Mouse (Mus musculus): Measurements from ENCODE around the gene Cry2. TPM values are rescaled to one million over a fixed set of nuclear protein-coding genes. Genes with fewer than 3 reads are reported as not detected.
A peak's percentile ranks its signal among the peaks of the same experiment; 100 is the strongest.

Cry2 gene
- polyA plus RNA-seq, 1 experiment from 2014 or later: 25.7 TPM

DNA sequence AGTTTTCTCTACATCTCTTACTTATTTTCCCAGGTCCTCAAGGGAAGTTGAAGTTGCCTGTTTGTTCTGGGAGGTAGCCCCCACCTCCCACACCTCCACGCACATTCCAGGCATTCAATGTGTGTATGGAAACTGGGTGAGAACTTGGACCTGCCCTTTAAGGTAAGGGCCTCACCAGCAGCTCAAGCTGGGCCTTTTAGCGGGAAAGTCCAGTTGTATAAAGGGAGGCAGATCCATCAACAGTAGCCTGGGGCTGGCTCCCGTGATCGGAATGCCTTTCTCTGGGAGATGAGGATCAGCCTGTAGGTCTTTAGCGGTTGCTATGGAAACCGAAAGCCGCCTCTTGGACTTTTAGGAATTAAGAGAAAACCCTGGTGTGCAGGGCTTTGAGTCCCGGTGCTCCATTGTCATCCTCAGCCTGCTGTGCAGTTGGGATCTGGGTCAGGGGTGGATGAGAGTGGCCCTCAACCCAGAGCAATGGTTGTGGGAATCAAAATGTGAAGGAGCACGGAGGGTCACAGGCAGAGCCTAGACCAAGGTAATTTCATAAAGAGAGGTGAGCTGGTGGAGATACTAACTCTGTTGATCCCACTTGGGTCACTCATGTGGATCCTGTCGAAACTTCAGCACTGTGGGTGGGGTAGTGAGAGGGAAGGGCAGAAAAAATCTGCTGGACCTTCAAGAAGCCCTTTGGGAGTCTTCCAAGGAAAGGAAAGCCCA, 61.7 kb downstream of the Cry2 start:
- WGBS: 18% methylated on average over 10 of the region's 10 CpGs
- no peak for ATAC-seq (ENCODE audit: borderline replicate concordance, extremely low read depth, low FRiP score, low TSS enrichment)
- Histone ChIP-seq H3K27ac (peak overlapping the region; percentile 95), H3K9me3 (no peaks in the 10 kb centered on the region), H3K4me2 (peak overlapping the region; percentile 60; the same call in 1 of the 2 replicates), H3K36me3 (no peaks in the 10 kb centered on the region), H3K9ac (no peak overlapping the region), H3K4me1 (peaks cover 55% of the 10 kb centered on the region), H3K4me3 (no peak overlapping the region), H3K27me3 (peaks cover 35% of the 10 kb centered on the region)

DNA sequence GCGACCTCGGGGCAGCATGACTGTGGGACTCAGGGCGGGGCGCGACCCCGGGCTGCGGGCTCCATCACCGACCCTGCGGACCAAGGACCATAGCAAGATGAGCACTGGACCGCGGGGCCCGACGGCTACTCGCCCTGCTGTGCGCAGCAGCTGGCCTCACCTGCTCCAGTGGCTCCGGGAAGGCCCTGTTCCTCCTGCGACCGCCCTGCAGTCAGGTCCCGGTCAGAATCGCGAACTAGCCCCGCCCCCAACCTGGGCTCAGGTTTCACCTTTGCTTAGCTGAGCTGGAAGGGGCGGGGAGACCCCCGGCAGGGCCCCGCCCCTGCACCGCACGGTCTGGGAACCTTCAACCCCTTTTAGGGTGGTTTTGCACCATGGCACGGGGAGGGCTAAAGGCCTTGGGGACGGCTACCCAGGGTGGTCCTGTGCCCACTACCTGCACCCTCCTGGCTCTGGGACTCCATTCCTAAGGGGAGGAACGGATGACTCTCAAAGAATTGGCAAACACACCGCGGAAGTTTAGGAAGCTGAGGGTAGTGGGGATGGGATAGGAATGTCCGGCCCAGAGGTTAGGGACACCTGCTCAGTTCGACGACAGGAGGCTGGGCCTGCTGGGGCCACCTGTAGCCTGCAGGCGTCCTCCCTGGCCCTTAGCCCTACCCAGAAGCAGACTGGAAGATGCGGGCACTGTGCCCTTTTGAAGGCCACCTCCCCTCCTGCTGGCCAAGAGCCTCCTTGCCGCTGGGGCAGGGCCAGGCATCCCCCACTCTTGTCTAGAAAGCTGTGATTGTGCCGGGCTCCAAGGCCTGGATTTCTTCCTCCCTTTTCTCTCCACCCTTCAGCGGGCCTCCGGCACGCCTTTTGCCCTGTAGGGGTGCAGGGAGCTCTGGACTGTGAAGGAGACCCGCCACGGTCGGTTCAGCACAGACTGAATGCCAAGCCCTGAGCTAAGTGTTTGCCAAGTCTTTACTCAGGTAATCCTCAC, 62.7 kb downstream of the Cry2 start:
- peak; percentile 19 for ATAC-seq (ENCODE audit: borderline replicate concordance, extremely low read depth, low FRiP score, low TSS enrichment)

GRCm38 (mm10) chr2:92370375-92370774, 63.5 kb downstream of the Cry2 start:
- Histone ChIP-seq H3K4me3 (peak overlapping the region; percentile 44), H3K9ac (peak overlapping the region; percentile 36), H3K4me1 (peaks cover 44% of the 10 kb centered on the region), H3K36me3 (no peaks in the 10 kb centered on the region), H3K27ac (peak overlapping the region; percentile 95), H3K27me3 (peaks cover 35% of the 10 kb centered on the region), H3K4me2 (peak overlapping the region; percentile 60), H3K9me3 (no peaks in the 10 kb centered on the region)
- ATAC-seq (ENCODE audit: borderline replicate concordance, extremely low read depth, low FRiP score, low TSS enrichment): no peak
- WGBS: 6% methylated on average over 18 of the region's 19 CpGs

More for the DNA sequence above, 62.7 kb downstream of the Cry2 start:
- Histone ChIP-seq H3K36me3 (no peaks in the 10 kb centered on the region), H3K4me1 (peaks cover 50% of the 10 kb centered on the region), H3K27ac (peak overlapping the region; percentile 95), H3K27me3 (peaks cover 35% of the 10 kb centered on the region), H3K9ac (peak overlapping the region; percentile 36), H3K9me3 (no peaks in the 10 kb centered on the region), H3K4me3 (peak overlapping the region; percentile 44), H3K4me2 (peak overlapping the region; percentile 60)
- 4% methylated on average over 45 of the region's 45 CpGs for WGBS

DNA sequence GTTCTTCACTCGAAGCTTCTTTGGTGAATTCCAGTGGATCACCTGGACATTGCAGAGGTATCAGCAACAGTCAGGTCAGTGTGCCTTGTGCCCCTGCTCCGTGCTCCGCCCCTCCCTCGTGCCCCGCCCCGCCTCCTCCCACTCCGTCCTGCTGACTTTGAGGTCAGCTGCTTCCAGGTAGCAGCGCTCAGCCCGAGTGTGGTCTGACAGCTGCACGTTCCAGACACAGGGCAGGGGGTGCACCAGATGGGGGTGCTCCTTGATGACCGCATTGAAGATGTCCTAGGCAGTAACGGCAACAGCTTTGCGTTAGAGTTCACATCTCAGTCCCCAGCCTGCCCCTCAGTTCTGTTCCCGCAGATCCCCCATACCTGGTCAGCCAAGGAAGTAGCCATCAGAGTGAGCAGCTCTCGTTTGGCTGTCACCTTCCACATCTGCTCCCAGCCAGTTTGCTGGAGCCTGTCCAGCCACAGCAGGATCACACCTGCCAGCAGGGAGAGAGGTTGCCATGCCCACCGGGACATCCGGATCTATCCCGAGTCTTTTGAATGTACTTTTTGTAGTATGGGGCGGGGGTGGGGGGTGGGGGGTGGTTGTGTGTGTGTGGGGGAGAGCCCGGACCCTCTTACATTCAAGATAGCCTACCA, 66.3 kb downstream of the Cry2 start:
- peaks cover 26% of the 10 kb centered on the region for H3K4me1 ChIP-seq
- no peaks in the 10 kb centered on the region for H3K9me3 ChIP-seq
- no peak overlapping the region for H3K4me3 ChIP-seq
- no peak overlapping the region for H3K4me2 ChIP-seq
- H3K27me3 ChIP-seq: peaks cover 35% of the 10 kb centered on the region
- H3K9ac ChIP-seq: no peak overlapping the region
- H3K36me3 ChIP-seq: peaks cover 7% of the 10 kb centered on the region; the same call in 1 of the 2 replicates
- WGBS: 23% methylated on average over 20 of the region's 20 CpGs
- H3K27ac ChIP-seq: no peak overlapping the region
- no peak for ATAC-seq (ENCODE audit: borderline replicate concordance, extremely low read depth, low FRiP score, low TSS enrichment)

- no peak overlapping the region for H3K27ac ChIP-seq
- H3K27me3 ChIP-seq: peaks cover 18% of the 10 kb centered on the region
- H3K36me3 ChIP-seq: peaks cover 17% of the 10 kb centered on the region; the same call in 1 of the 2 replicates
- 85% methylated on average over 10 of the region's 10 CpGs for WGBS
- no peak overlapping the region for H3K4me3 ChIP-seq
- H3K4me1 ChIP-seq: peaks cover 10% of the 10 kb centered on the region
- no peak for ATAC-seq (ENCODE audit: borderline replicate concordance, extremely low read depth, low FRiP score, low TSS enrichment)
- H3K4me2 ChIP-seq: no peak overlapping the region
- H3K9ac ChIP-seq: no peak overlapping the region
- no peaks in the 10 kb centered on the region for H3K9me3 ChIP-seq
These were observed 68.3 kb downstream of the Cry2 start for GRCm38 (mm10) chr2:92365568-92365967.

GRCm38 (mm10) chr2:92364086-92364485, 69.8 kb downstream of the Cry2 start:
- no peak overlapping the region for H3K4me2 ChIP-seq
- H3K27ac ChIP-seq: no peak overlapping the region
- WGBS: 88% methylated on average over 4 of the region's 4 CpGs
- no peaks in the 10 kb centered on the region for H3K9me3 ChIP-seq
- no peak for ATAC-seq (ENCODE audit: borderline replicate concordance, extremely low read depth, low FRiP score, low TSS enrichment)
- H3K4me3 ChIP-seq: no peak overlapping the region
- H3K4me1 ChIP-seq: peaks cover 3% of the 10 kb centered on the region; the same call in 1 of the 2 replicates
- H3K27me3 ChIP-seq: peaks cover 3% of the 10 kb centered on the region; the same call in 1 of the 2 replicates
- no peak overlapping the region for H3K9ac ChIP-seq
- H3K36me3 ChIP-seq: peaks cover 32% of the 10 kb centered on the region

GRCm38 (mm10) chr2:92362571-92363228, 71.1 kb downstream of the Cry2 start:
- no peak overlapping the region for H3K9ac ChIP-seq
- H3K9me3 ChIP-seq: no peaks in the 10 kb centered on the region
- H3K27me3 ChIP-seq: no peaks in the 10 kb centered on the region
- no peak overlapping the region for H3K4me2 ChIP-seq
- 87% methylated on average over 6 of the region's 6 CpGs for WGBS
- H3K4me1 ChIP-seq: peaks cover 3% of the 10 kb centered on the region; the same call in 1 of the 2 replicates
- no peak for ATAC-seq (ENCODE audit: borderline replicate concordance, extremely low read depth, low FRiP score, low TSS enrichment)
- peaks cover 45% of the 10 kb centered on the region for H3K36me3 ChIP-seq
- no peak overlapping the region for H3K4me3 ChIP-seq
- no peak overlapping the region for H3K27ac ChIP-seq

GRCm38 (mm10) chr2:92361795-92362194, 72.0 kb downstream of the Cry2 start:
- ATAC-seq (ENCODE audit: borderline replicate concordance, extremely low read depth, low FRiP score, low TSS enrichment): no peak
- H3K4me3 ChIP-seq: no peak overlapping the region
- H3K9ac ChIP-seq: no peak overlapping the region
- H3K27me3 ChIP-seq: no peaks in the 10 kb centered on the region
- peaks cover 53% of the 10 kb centered on the region for H3K36me3 ChIP-seq
- no peak overlapping the region for H3K27ac ChIP-seq
- WGBS: 84% methylated on average over 8 of the region's 8 CpGs
- H3K9me3 ChIP-seq: no peaks in the 10 kb centered on the region
- peaks cover 3% of the 10 kb centered on the region; the same call in 1 of the 2 replicates for H3K4me1 ChIP-seq
- no peak overlapping the region for H3K4me2 ChIP-seq

GRCm38 (mm10) chr2:92360893-92361292, 73.0 kb downstream of the Cry2 start:
- Histone ChIP-seq H3K9me3 (no peaks in the 10 kb centered on the region), H3K9ac (no peak overlapping the region), H3K27ac (no peak overlapping the region), H3K27me3 (no peaks in the 10 kb centered on the region), H3K4me1 (peaks cover 3% of the 10 kb centered on the region; the same call in 1 of the 2 replicates), H3K4me2 (no peak overlapping the region), H3K36me3 (peaks cover 56% of the 10 kb centered on the region), H3K4me3 (no peak overlapping the region)
- 30% methylated on average over 12 of the region's 12 CpGs for WGBS
- no peak for ATAC-seq (ENCODE audit: borderline replicate concordance, extremely low read depth, low FRiP score, low TSS enrichment)

- Histone ChIP-seq H3K27ac (no peak overlapping the region), H3K27me3 (no peaks in the 10 kb centered on the region)
These were observed 73.5 kb downstream of the Cry2 start for GRCm38 (mm10) chr2:92360186-92360823.

More at GRCm38 (mm10) chr2:92360186-92360823, 73.5 kb downstream of the Cry2 start:
- Histone ChIP-seq H3K9me3 (no peaks in the 10 kb centered on the region), H3K36me3 (peaks cover 56% of the 10 kb centered on the region), H3K9ac (no peak overlapping the region), H3K4me3 (no peak overlapping the region), H3K4me2 (no peak overlapping the region), H3K4me1 (peaks cover 3% of the 10 kb centered on the region; the same call in 1 of the 2 replicates)
- ATAC-seq (ENCODE audit: borderline replicate concordance, extremely low read depth, low FRiP score, low TSS enrichment): no peak
- WGBS: 72% methylated on average over 25 of the region's 25 CpGs
